Mouse (Mus musculus) neural tube, embryonic 14.5 days (tissue): ENCODE measurements around the gene Cga. TPM values are rescaled to one million over a fixed set of nuclear protein-coding genes. Genes with fewer than 3 reads are reported as not detected.
"Not testable (repeated sequence)": the region's sequence is repeated elsewhere in the genome, so short reads cannot be mapped to it uniquely, and the experiment has no call there.

Experiments
- ATAC-seq: fragments of 200-750 bp; cut with Nextera tagmentation; 2 replicates; pipeline ENCODE4 v1.8.0; 2017; ENCODE audit warnings: low read depth, mild to moderate bottlenecking, moderate TSS enrichment, moderate library complexity
- H3K27ac ChIP-seq: fragments of 300-500 bp; sonication (generic); 2 replicates; pipeline ENCODE4 v1.5.1; 2014; ENCODE audit warnings: low read depth, mild to moderate bottlenecking, control low read depth, low read length, moderate library complexity, mixed read lengths
- H3K27me3 ChIP-seq: fragments of 300-500 bp; sonication (generic); 2 replicates; pipeline ENCODE4 v1.6.1; 2014; ENCODE audit warnings: low read length; ENCODE audit not compliant: control insufficient read depth, insufficient read depth
- H3K36me3 ChIP-seq: fragments of 300-500 bp; sonication (generic); 2 replicates; pipeline ENCODE4 v1.6.1; 2014; ENCODE audit warnings: low read length, mixed read lengths; ENCODE audit not compliant: control insufficient read depth, insufficient read depth
- H3K4me1 ChIP-seq: fragments of 300-500 bp; sonication (generic); 2 replicates; pipeline ENCODE4 v1.6.1; 2014; ENCODE audit warnings: low read length; ENCODE audit not compliant: control insufficient read depth, insufficient read depth
- H3K4me2 ChIP-seq: fragments of 300-500 bp; sonication (generic); 2 replicates; pipeline ENCODE4 v1.6.1; 2014; ENCODE audit warnings: mild to moderate bottlenecking, low read depth, low read length, control low read depth
- H3K4me3 ChIP-seq: fragments of 300-500 bp; sonication (generic); 2 replicates; pipeline ENCODE4 v1.5.1; 2014; ENCODE audit warnings: low read depth, low read length, control low read depth, mixed read lengths
- H3K9ac ChIP-seq: fragments of 300-500 bp; sonication (generic); replicated peaks from 2 replicates; pipeline ENCODE4 v1.6.1; 2014; ENCODE audit warnings: low read depth, mild to moderate bottlenecking, control low read depth, low read length, mixed read lengths
- H3K9me3 ChIP-seq: fragments of 300-500 bp; sonication (generic); 2 replicates; pipeline ENCODE4 v1.6.1; 2016; ENCODE audit warnings: low read length; ENCODE audit not compliant: control insufficient read depth
- WGBS: fragments of 180-500 bp; shearing (Covaris S2); extraction: QIAGEN DNeasy Blood & Tissue Kit; methylation state at CpG from one replicate; pipeline ENCODE4 v1.1.7; 2014; 5-methylcytosine and 5-hydroxymethylcytosine counted together
- polyA plus RNA-seq: library from polyadenylated mRNA; unstranded; fragments of >200 nt; fragmentation: Nextera tagmentation; extraction: Ambion mirVana; gene quantifications from 2 replicates; pipeline ENCODE4 v1.2.1, GENCODE M21; 2014

The Cga gene
- polyA plus RNA-seq, 1 experiment from 2014 or later: not detected

GRCm38 (mm10) chr4:34928386-34928785 lies 34.8 kb downstream of the Cga start:
- not testable (repeated sequence) for ATAC-seq, H3K9ac ChIP-seq, H3K9me3 ChIP-seq, H3K27me3 ChIP-seq, H3K27ac ChIP-seq, H3K4me2 ChIP-seq, H3K4me3 ChIP-seq, H3K4me1 ChIP-seq, H3K36me3 ChIP-seq
- WGBS: 74% methylated on average over 7 of the region's 7 CpGs

DNA sequence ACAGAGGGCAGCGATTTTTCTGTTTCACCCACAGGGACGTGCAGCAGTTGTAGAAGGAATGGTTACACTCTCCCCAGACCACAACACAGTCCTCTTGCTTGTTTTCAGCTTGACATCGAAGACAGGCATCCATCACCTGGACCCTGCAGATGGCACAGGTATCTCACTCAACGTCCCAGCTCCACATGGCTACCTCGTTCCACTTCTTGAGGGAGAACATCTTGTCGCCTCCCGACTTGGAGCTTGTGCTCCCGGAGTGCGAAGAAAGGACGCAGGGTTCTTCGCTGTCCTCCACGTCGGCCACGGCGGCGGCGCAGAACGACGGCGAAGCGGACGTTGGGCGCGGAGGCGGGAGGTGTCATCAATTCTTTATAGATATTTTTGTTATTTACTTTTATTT lies 47.5 kb downstream of the Cga start:
- H3K27ac ChIP-seq: no peak overlapping the region
- H3K9me3 ChIP-seq: no peaks in the 10 kb centered on the region
- no peak overlapping the region for H3K9ac ChIP-seq
- ATAC-seq: no peak
- no peaks in the 10 kb centered on the region for H3K4me1 ChIP-seq
- WGBS: 95% methylated on average over 25 of the region's 25 CpGs
- no peaks in the 10 kb centered on the region for H3K27me3 ChIP-seq
- H3K4me2 ChIP-seq: no peak overlapping the region
- H3K36me3 ChIP-seq: no peaks in the 10 kb centered on the region
- no peak overlapping the region for H3K4me3 ChIP-seq

- H3K4me3 ChIP-seq: no peak overlapping the region
- H3K9me3 ChIP-seq: no peaks in the 10 kb centered on the region
- H3K27ac ChIP-seq: no peak overlapping the region
- no peak overlapping the region for H3K9ac ChIP-seq
- ATAC-seq: no peak
- no peaks in the 10 kb centered on the region for H3K36me3 ChIP-seq
- no peaks in the 10 kb centered on the region for H3K27me3 ChIP-seq
- H3K4me1 ChIP-seq: no peaks in the 10 kb centered on the region
- no peak overlapping the region for H3K4me2 ChIP-seq
Measured at GRCm38 (mm10) chr4:34947181-34947580, 53.6 kb downstream of the Cga start.

GRCm38 (mm10) chr4:34953716-34954115 lies 60.1 kb downstream of the Cga start:
- H3K9ac ChIP-seq: no peak overlapping the region
- H3K4me1 ChIP-seq: no peaks in the 10 kb centered on the region
- no peak overlapping the region for H3K4me3 ChIP-seq
- H3K27ac ChIP-seq: no peak overlapping the region
- 78% methylated on average over 10 of the region's 10 CpGs for WGBS
- H3K4me2 ChIP-seq: no peak overlapping the region
- no peaks in the 10 kb centered on the region for H3K36me3 ChIP-seq
- no peaks in the 10 kb centered on the region for H3K27me3 ChIP-seq
- H3K9me3 ChIP-seq: no peaks in the 10 kb centered on the region
- ATAC-seq: no peak

Other genes starting within 250 kb of the Cga start
- gene Slc35a1, start 206.3 kb upstream of the Cga start, polyA plus RNA-seq: 51.4 and 55.5 TPM in 2 replicates
- 2.0 and 2.3 TPM in 2 replicates for gene Cfap206, start 163.6 kb upstream of the Cga start, polyA plus RNA-seq
- not detected in 2 replicates for gene Gm136, start 137.5 kb upstream of the Cga start, polyA plus RNA-seq
- gene Smim8, start 115.4 kb upstream of the Cga start, polyA plus RNA-seq: 56.6 and 56.8 TPM in 2 replicates
- gene Zfp292, start 10.8 kb upstream of the Cga start, polyA plus RNA-seq: 37.7 and 42.7 TPM in 2 replicates